Mouse (Mus musculus): ENCODE results near the gene Slc1a2.

Gene Slc1a2

DNA sequence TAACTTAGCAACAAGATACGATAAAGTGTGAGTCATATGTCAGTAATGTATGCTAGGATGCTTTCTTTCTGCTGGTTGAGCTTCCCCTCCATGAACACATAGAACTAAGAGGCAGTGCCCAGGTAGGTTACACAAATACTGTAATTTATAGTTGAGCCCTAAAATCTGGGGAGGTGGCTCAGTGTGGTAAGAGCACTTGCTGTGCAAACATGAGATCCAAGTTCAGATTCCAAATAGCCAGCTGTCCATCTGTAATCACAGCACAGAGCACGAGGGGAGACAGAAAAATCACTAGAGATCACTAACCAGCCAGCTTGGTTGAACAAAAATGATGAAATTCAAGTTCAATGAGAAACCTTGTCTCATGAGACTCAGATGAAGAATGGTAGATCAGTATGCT, 63.4 kb downstream of the Slc1a2 start:
- no peak for DNase-seq

DNA sequence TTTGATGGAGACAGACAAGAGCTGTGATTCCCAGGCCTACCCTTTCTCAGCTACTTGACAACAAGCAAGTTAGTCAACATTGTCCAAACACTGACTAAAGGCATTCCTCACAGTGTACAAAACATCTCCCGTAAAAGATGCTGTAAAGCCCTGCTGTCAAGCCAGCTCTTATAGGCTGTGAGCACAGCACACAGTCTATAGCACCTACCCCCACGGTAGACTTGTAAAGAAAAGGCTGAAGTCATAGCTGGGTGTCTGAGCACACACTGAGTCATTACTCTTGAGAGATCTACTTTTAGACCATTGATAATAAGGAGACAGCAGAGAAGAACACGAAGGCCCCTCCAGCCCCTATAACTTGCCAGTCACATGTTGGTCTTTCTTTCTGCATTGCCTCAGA, 66.6 kb downstream of the Slc1a2 start:
- DNase-seq: no peak

DNA sequence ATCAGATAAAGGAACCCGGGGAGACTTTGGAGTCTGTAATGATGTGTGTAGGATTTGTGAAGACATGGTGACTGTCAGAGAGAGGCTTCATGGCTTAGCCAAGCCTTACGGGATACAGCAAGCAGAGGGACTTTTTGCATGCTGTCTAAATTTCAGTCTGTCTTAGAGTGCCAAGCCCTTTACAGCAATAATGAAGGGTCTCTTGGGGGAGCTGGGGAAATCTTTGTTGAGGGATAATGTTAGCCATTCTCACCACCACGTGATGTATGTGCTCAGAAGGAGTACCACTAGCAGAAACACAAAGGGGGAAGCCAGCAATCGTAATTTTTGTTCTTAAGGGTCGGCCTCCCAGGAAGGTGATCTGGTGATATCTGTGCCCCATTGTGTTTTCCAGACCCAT, 71.9 kb downstream of the Slc1a2 start:
- DNase-seq: no peak

DNA sequence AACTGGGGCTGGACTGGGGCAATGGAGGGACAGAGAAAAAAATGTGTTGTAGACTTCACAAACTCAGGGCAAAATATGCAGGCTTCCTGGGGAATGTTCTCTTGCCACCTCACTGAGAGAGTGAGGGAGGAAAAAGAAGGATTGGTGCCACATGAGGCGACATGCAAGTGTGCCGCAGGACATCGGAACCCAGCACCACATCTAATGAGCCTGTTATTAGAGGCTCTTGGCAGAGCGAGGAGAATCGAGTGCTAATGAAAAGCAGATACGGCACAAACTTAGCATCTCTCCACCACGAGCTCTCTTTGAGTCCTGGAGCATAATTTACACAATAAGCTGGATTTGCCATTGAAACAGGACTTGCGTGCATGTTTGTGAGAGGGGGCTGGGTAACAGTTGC, 72.3 kb downstream of the Slc1a2 start:
- DNase-seq: no peak

DNA sequence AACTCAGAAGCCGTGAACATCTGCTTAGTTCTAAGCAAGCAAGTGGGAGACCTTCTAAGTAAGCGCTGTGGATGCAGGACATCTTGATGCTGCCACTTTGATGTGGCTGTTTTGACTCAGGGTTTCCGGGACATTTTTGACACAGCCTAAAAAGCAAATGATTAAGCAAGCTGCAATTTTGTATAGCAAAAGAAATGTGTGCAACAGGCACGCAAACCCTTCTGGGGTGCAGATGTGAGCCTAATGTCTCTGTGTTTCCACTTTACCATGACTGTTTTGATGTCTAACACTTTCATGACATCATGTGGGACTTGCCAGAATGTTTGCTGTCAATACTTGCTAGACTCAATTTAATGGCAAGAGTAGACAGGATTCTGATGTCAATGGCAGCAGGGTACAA, 74.7 kb downstream of the Slc1a2 start:
- DNase-seq: no peak

DNA sequence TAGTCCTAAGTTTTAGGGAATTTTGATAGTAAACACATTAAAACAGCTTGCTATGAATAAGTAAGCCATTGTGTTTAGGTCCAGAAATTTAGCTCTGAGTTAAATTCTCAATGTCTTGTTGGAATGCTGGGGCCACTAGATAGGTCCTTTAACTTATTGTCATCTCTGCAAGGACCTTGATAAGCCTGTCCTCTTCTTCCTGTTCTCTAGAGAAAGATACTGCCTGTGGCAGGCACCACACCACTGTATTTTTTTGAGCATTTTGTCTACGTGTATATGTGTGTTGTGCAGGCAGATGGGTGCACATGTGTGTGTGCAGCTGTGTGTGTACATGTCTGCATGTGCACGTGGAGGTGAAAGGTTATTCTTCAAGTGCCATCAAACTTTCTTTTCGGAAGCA, 75.6 kb downstream of the Slc1a2 start:
- no peak for DNase-seq

DNA sequence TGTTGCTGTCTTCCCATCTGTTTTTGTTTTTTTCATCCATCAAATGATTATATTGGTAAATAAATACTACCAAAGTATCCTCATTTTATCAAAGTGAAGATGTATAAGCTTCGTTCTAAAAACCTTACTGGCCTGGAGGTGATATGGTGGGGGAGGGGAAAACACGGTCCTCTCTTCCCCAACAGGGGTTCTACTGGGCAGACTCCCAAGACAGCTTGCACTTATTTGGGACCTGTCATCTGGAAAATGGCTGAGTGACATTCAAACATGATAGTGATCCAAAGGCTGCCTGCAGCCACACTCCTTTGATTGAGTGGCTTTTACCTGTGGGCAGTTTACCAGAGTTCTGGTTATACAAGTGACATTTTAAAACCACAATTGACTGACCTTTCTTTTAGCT, 76.6 kb downstream of the Slc1a2 start:
- no peak for DNase-seq

DNA sequence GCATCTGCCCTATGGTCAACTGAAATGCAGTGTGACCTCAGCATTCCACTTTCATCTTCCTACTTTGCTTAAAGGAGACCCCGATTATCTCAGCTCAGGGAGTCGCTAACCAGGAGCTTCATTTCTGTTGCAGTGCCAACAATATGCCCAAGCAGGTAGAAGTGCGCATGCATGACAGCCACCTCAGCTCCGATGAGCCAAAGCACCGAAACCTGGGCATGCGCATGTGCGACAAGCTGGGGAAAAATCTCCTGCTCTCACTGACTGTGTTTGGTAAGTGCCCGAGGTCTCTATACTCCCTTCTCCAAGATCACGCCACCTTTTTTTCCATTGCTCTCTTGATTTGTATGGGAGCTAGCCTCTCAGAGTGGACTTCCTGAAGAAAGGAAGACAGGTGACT, 77.4 kb downstream of the Slc1a2 start:
- no peak for DNase-seq

DNA sequence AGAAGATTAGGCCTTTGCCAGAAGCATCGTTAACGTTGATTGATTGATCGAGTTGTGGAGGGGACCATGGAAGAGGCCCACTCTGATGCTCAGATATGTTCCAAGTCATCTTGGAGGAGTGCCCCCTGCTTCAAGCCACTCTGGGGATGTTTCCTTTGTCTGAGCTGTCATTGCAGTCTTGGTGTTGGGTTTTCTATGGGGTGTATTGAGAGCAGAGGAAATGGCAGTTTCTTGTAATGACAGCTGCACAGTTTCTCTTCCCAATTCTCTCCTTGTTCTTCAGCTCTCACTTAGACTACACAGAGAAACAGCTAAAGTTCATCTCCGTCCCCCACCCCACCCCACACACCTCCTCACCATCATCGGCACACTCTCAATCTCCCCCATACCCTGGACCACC, 78.0 kb downstream of the Slc1a2 start:
- DNase-seq: no peak

DNA sequence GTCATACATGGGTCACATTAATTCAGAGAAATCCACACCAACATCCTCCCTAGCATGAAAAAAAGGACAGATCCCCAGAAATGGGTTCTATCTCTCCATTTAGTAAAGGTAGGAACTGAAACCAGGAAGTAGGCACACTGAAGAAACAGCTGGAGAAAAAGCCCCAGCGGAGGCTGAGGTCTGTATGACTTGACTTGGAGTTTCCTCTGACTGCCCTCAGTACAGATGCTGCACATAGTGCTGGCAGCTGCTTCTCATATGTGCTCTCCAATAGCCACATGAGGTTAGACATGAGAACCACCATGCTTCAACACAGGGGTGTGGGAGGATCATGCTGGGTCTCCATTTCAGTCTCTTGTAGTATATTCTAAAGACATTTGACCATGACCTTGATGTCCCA, 80.4 kb downstream of the Slc1a2 start:
- no peak for DNase-seq

DNA sequence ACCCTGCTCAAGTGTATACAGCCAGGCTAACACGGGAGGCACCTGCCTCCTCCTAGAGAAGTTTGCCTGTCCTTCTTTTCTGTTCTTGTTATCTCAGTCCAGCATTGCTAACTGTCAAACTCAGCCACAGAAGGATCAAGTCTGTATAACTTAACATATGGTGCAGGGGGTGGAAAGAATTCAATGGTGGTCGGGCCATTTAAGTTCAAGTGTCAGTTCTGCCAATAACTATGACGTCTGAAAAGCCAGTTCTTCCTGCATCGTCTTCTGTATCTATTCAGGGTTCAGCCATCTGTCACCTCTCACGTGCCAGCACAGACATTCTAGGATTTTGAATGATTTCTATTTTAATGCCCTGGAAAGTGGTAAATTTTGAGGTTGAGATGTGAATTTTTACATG, 84.2 kb downstream of the Slc1a2 start:
- DNase-seq: no peak

DNA sequence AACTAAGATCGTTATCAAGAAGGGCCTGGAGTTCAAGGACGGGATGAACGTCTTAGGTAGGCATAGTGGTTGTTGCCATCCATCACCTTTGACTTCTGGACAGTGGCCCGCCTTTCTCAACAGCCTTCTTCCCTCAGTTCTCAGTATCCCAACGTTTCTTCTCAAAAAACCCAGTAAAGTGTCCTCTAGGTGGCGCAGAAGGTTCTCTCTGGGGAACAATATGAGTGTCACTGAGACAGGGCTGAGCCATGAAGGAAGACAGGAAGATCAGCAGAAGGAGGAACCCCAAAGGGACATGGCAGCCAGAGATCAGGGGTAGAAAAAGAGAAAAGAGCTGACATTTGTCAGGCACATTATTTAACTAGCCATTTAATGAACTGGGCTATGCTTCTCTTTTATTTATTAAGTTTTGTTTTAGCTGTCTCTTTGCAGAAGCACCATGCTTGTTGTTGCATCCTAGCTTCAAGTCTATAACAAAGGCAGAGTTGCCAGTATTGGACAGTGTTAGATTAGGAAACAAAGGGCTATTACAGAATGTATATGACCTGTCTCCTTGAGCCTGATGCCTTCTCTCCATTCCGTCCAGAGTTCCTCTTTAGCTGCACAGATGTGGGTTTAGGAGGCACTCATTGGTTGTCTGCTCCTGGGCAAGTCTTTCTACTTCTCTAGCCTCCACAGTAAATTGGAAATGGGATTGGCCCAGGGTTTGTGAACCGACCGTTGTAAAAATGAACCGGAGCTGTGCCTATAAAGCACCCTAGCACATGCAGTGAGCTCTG, 85.6 kb downstream of the Slc1a2 start:
- DNase-seq: peak; percentile 73

DNA sequence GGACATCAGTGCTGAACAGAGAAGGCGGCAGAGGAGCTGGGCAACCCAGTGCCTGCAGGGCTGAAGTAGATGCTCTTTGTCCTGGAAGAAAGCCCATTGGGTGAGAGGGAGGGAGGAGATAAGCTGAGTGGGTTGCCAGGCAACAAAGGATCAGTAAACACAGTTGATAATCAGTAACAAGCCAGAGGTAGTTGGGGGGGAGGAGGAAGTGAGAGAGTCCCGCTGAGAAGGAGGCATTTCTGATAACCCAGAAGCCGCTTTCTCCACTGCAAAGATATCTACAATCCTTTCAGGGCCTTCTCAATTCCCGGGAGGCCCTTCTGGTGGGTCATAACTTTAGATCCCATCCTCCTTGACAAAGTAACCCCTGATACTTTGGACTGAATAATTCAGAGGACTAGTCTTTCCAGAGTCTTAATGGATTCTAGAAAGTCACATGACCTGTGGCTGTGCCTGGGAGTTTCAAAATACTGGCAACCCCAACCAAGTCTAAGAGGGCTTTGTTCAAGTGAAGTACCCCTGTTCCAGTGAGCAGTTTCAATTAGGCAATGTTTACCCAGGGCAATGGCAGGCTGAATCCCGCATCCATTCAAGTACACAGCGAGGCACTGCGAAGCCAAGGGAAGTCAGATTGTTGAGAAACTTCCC, 86.9 kb downstream of the Slc1a2 start:
- peak; percentile 94 for DNase-seq

DNA sequence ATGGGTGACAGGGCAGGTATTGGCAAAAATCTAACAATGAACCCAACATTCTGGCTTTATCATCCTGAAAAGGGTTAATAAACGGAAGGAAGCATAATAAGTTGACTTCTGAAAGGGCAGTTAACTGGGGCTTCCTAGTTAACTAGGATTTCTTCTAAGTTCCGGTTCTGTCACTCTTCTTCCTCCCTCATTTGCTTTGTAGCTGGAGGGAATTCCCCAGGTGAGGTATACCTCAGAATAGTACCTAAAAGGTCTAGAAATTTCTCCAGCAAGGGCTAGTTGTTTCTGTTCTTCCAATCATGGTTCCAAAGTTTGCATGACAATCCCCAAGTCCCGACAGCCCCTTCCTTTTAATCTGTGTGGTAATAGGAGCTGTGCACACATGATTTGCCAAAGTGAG, 89.3 kb downstream of the Slc1a2 start:
- DNase-seq: no peak

DNA sequence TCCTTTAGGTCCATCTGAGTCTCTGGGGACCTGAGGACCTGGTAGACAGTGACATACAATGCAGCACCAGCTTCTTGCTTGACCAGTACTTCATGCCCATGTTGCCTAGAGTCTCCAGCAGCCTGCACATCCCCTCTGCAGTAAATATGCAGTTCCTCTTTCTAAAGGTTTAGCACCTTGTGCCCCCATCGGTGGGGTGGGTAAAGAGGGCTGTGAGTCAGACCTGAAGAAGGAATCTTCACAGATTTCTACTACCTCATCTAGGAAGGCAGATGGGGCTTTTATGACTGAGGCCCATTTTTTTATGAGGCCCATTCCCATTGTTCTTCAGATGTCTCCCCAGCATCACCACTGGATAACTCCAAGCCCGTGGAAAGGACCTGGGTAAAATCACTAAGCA, 91.5 kb downstream of the Slc1a2 start:
- no peak for DNase-seq

DNA sequence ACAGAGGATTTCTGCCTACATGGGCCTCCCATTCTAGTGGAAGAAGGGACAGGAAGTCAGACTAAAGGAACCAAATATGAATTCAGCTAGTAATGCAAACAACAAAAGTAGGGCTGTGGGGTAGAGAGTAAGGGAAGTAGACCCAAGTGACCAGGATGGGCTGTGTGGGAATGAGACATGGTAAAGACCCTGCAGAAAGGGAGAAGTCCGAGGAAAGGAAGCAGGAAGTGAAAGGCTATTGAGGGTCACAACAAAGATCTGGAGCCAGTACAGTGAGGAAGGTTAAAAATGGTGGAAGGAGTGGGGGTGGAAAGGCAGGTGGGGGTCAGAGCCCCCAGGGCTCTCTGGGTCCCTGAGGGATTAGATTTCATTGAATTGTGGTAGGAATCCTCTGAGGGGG, 93.4 kb downstream of the Slc1a2 start:
- DNase-seq: no peak

DNA sequence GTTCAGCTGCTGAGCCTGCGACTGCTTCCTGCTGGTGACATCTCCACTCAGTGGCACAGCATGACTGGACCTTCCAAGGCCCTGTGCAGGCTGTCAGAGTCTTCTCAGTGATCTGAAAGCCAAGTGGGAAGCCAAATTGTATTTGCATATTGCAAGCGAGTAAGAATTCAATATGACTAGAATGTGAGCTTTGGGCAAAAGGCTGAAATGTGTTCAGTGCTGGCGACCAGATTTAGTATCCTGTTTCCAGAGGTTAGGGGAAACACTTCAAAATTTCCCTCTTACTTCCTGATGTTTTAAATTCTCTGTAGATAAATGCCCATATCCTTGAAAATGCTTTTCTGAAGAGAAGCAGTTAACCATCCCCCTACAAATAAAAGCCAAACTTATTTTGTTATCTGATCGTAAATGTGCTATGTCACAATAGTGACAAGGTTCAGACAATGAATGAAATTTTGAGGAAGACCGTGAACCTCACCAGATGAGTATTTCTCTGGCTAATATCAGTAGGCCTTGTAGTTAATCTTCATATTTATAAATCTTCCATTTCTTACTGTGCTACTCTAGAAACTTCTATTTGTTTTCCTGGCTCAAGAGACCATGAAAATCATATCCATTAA, 98.9 kb downstream of the Slc1a2 start:
- DNase-seq: no peak

DNA sequence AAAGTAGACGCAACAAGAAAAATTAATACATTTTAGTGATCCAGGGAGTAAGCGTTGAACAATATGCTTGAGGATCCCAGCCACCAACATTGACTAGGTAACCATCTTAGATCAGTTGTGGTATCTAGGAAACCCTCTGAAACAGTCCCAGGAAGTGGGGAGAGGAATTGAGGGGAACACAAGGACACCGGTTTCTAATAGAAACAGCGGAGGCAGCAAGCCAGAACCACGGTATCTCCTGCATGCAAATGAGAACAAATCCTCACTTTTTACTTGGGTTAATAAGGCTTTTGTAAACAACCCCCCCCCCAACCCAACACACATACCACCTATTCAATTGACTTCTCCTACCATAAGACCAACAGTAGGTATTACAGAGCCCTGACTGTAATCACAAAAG, 101.0 kb downstream of the Slc1a2 start:
- DNase-seq: no peak

DNA sequence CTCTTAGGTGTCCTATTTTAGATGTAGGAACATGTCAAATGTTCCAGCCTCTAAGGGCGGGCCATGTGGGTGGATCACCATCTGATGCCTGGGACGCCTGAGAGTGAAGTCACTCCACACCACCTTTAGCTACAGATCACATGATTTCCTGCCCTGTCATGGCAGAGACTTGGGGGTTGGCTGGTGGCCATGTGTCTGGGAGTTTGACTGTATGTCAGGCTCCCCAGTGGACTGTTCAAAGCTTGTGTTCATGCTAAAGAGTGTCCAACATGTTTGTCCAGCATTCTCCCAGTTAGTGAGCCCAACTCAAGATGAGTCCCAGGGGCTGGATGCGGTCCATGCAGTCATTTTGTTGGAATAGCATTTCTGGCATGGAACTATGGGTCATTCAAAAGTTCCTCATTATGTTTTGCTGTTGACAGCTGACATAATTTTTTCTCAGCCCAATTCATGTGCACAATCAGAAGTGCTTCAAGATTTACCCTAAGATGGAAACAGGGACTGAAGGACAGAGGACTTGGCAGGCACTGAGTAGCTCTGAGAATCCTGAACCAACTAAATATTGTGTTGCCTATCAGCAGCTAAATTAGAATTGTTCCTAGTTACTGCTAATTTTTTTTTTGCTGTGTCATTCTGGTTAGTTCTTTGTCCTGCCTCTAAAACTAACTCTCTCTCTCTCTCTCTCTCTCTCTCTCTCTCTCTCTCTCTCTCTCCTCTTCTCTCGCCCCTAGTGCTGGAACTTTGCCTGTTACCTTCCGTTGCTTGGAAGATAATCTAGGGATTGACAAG, 102.0 kb downstream of the Slc1a2 start:
- no peak for DNase-seq

DNA sequence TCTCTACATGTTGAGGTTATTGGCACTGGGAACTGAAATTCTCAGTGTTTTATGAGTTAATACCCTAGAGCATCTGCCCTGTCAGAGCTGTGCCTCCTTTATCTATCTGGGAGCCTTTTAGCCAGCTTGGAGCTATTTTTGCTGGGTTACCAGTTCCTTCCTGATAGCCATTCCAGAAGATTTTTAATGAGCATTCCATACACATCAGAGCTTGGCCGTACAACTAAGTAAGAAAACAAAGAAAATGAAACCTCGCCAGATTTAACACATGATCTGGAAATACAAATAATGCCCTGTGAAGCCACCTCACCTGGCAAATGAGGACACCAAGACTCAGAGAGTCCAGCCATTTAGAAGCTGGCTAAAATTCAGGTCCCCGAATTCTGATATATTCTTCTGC, 104.7 kb downstream of the Slc1a2 start:
- DNase-seq: no peak

DNA sequence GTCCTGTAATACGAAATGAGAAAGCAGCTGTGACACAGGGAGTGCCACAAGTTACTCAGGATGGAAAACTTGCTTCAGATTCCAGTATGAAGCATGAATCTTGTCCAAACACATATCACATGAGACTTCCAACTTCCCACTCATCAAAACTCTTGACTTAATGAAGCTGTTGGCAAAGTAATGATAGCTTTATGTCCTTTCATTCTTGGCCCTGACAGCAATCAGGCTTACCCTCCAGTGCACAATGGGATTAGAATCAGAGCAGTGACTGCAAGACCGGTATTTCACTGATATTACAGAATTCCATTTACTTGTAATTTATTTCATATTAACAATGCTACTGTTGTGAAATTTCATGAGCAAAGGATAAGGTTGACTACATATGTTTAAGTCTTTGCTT, 105.5 kb downstream of the Slc1a2 start:
- DNase-seq: no peak

DNA sequence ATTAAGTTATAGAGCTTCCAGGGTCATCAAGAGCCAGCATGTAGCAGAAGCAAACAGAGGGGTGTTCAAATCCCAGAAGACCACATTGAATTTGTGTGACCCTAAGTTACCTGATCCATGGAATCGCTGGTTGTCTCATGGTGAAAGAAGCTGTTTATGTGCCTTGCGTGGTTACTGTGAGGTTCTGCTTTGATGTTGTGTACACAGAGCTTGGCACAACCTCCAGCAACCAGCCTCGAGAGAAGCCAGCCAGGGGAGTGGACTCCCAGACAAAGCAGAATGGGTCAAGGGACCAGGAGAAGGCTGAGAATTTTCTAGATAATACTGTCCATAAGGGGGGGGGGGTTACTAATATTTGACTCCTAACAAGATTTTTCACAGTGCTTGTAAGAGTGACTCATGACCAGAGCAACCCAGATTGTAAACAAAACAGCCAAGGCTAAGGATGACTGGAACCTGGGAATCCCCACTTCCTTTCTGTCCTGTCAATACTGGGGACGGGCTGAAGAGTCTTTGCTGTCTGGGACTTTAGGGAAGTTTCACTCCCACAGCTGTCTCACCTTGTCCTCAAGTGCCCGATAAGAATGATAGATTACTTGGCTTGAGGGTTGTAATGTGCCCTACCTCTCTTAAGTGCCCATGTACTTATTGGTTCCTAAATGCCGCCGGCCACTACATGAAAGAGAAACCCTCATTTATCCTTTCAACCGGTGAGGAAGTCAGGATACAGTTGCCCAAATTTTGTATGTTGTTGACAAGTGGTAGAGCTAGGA, 106.3 kb downstream of the Slc1a2 start:
- no peak for DNase-seq

DNA sequence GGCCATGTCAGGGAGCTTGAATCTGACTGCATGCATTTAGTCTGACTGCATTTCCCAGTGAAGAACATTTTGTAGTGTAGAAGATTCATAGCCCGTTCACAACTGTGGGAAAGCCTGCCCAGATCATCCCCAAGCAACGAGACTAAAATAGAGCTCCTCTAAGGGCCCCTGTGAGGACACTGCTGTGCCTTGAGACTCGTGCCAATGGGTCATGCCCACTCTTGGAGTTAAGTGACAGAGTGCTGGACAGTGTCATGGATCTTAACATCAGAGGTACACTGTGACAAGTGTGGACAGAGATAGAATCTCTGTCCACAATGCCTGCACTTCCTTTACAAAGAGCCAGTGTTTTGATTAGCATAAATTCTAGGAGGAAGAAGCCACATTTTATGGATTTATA, 109.8 kb downstream of the Slc1a2 start:
- DNase-seq: no peak
